Mouse (Mus musculus): ENCODE measurements around the gene Ganab.

DNA sequence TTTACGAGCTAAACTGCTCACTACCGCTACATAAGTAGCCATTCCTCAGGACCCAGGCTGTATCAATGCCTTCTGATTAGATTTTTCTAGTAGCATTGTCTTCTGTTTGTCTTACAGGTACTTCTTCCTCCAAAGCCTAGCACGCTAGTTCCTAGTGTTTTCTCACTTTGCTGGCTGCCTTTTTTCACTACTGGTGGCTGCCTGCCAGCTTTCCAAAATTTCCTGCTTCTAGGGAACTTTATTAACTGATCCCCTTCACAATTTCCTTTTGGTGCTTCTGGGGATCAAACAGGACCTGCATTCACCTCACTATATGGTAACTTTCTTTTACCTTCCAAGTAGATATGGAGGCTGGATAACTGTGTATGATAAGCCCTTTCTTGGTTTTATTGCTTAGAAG is 1.2 kb downstream of the Ganab start:
- no peak for TF ChIP-seq GATA1 (IDR thresholded peaks at IDR 0.05; ENCODE audit: low read length)
- no peak for TF ChIP-seq TAL1 (IDR thresholded peaks at IDR 0.05; ENCODE audit: low read length)

Measured in erythroblast, embryonic 14.5 days (primary cell).